Mouse (Mus musculus): ENCODE data around the gene Gm39115. TPM values are rescaled to one million over a fixed set of nuclear protein-coding genes. Genes with fewer than 3 reads are reported as not detected.

The Gm39115 gene
- total RNA-seq, 1 experiment from 2014 or later, result not detected

DNA sequence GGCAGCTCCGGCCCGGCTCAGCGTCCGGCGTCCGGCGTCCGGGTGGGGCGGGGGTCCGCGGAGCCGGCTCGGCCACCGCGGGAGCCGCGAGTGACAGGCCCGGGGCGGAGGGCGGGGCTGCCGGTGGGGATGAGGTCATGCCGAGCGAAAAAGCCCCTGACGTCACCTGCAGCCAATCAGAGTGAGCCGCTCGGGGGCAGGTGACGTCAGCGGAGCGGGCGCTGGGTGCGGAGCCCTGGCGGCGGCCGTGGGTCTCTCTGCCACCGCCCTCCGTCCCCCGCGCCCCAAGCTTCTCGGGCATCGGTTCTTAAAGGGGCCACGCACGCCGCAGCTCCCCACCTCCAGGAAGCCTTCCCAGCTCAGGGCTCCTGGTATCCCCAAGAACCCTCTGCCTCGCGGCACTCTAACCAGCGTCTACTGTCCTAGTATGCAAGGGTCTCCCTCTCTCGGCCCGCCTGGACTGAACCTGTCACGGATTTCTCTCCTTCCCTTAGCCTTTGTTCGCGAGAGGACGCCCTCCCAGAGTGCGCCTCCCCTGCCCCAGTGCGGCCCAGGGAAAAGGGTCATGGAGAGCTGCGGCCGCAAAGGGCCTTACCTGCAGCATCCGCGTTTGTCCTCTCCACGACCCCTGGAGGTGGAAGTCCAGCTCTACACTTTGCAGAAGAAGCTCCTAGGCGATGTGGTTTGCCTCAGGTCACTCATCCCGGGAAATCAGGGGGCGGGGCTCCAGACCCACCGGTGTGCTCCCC, 40.5 kb downstream of the Gm39115 start, which contains the start of gene Dusp8:
Gene Dusp8, minus strand, starts transcription at position 661 of the 749 bp plus-strand sequence.
- peak; percentile 92 for DNase-seq

- DNase-seq, result peak; percentile 46
Observed at GRCm38 (mm10) chr7:142094301-142095143, 41.3 kb downstream of the Gm39115 start.

- no peak for DNase-seq
Observed at GRCm38 (mm10) chr7:142093696-142094240, 42.1 kb downstream of the Gm39115 start.

- no peak for DNase-seq
Observed at GRCm38 (mm10) chr7:142092991-142093390, 42.8 kb downstream of the Gm39115 start.

- DNase-seq, result no peak
Observed at GRCm38 (mm10) chr7:142091848-142092247, 44.0 kb downstream of the Gm39115 start.

DNA sequence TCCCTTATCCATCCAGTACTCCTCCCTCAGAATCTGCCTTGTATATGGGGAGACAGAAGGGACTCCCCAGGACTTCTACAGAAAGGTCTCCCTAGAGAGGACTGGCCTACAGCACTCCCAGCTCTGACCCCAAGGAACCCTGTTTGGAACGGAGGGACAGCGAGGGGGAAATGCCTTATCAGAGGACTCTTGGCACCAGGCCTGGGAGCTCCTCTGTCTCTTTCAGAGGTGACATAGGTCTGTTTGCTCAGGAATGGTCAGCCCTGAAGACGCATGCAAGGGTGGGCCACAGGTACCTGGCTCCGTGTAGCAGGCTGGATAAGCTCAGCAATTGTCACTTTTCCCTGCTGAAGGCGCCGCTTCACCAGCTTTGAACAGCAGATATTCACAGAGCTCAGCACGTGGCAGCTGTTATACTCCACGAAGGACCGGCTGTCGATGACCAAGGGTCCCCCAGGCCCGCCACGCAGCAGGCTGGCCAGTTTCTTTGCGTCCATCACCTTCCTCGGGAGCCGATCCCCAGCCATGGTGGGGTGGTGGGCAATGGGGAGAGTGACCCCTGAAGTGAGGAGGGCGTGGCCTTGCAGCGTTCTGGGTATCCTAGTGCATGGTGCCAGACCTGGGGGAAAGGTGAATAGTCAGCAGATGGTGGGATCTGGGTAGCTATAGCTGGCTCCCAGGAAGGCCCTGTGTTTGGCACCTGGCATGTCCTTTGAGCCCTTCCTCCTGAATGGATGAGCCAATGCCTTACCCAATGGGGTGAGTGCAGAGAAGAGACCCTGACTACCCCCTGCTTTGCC, 46.0 kb downstream of the Gm39115 start:
- no peak for DNase-seq

DNA sequence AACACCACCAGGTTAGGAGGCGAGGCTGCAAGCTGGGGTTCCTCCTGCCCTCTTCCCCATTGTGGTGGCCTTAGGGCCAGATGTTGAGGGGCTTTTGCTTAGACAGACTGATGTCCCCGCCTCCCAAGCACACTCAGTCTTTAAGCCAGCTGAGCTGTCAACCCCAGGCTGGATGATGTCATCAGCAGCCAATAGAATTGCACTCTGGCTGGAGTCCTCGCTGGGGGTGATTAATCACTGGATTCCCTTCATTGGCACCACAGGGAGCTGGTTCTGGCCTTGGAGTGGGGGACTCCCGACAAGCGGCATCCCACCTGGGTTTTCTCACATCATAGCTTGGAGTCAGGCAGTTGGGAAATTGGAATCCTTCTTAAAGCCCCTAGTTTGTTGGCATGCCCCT, 46.9 kb downstream of the Gm39115 start:
- peak; percentile 70 for DNase-seq

- no peak for DNase-seq
Observed at GRCm38 (mm10) chr7:142087069-142087652, 48.7 kb downstream of the Gm39115 start.

DNA sequence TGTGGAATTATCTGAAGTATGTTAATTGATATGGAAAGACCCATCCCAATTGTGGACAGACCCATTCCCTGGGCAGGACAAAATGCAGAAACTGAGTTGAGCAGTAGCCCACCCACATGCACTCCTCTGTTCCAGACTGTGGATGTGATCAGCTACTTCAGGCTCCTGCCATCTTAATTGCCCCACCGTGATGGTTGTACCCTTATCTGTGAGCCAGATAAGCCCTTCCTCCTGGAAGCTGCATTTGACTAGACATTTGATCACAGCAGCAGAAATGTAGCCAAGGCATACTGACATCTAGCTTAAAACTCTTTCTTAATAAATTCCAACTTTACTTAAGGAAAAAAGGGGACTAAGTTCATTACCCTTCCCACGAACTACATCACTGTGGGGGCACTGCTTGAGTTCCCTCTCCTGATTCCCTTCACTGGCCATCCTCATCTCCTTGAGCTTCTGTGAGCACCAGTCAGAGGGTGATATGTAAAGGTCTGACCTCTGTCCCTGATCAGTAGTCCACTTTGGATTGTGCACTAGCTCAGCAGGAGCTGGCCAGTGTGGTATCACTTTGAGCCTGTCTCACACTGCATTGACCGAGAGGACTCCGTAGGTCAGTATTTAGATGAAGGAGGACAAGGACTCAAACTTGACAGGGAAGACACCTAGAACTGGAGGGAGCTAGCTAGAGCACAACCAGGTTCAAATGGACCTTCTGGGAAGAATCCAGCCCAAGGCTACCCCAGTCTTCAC, 49.5 kb downstream of the Gm39115 start:
- DNase-seq, result no peak

Other genes with a start within 250 kb of the Gm39115 start
- gene Tollip, start 217.5 kb downstream of the Gm39115 start, total RNA-seq (2021), result 50.6 and 53.8 TPM in 2 replicates
- gene Brsk2, start 186.3 kb downstream of the Gm39115 start, total RNA-seq (2021), result 1.1 and 1.7 TPM in 2 replicates
- gene Mob2, start 75.0 kb downstream of the Gm39115 start, total RNA-seq (2021), result 50.3 and 56.9 TPM in 2 replicates
- gene Dusp8, start 40.2 kb downstream of the Gm39115 start, total RNA-seq (2021), result 3.9 and 4.7 TPM in 2 replicates
- gene Gm45618, start 15.3 kb downstream of the Gm39115 start, total RNA-seq (2021), result not detected in 2 replicates
- not detected in 2 replicates for gene Gm45337, start 8.6 kb upstream of the Gm39115 start, total RNA-seq (2021)
- not detected in 2 replicates for gene Gm29735, start 21.1 kb upstream of the Gm39115 start, total RNA-seq (2021)
- gene Gm4553, start 29.7 kb upstream of the Gm39115 start, total RNA-seq (2021), result not detected in 2 replicates
- gene Krtap5-2, start 40.0 kb upstream of the Gm39115 start, total RNA-seq (2021), result not detected in 2 replicates
- not detected in 2 replicates for gene Gm10153, start 54.4 kb upstream of the Gm39115 start, total RNA-seq (2021)
- gene Krtap5-3, start 65.3 kb upstream of the Gm39115 start, total RNA-seq (2021), result not detected in 2 replicates
- not detected in 2 replicates for gene Gm7579, start 75.8 kb upstream of the Gm39115 start, total RNA-seq (2021)
- gene Krtap5-5, start 93.9 kb upstream of the Gm39115 start, total RNA-seq (2021), result not detected in 2 replicates
- gene Gm40460, start 105.0 kb upstream of the Gm39115 start, total RNA-seq (2021), result not detected in 2 replicates
- gene Gm2431, start 122.3 kb upstream of the Gm39115 start, total RNA-seq (2021), result not detected in 2 replicates
- not detected in 2 replicates for gene Gm4559, start 138.3 kb upstream of the Gm39115 start, total RNA-seq (2021)
- not detected in 2 replicates for gene Krtap5-1, start 161.1 kb upstream of the Gm39115 start, total RNA-seq (2021)
- gene Krtap5-4, start 167.5 kb upstream of the Gm39115 start, total RNA-seq (2021), result not detected in 2 replicates
- 3.0 and 4.1 TPM in 2 replicates for gene Ifitm10, start 237.7 kb upstream of the Gm39115 start, total RNA-seq (2021)
- 0.55 TPM in 1 of 2 replicates, not detected in the other for gene Gm49369, start 246.6 kb upstream of the Gm39115 start, total RNA-seq (2021)